Mouse (Mus musculus) brown adipose tissue, adult 24 weeks (tissue): ENCODE measurements around the gene Zim1. TPM values are rescaled to one million over a fixed set of nuclear protein-coding genes. Genes with fewer than 3 reads are reported as not detected.

ENCODE experiments used
- H3K27ac ChIP-seq: fragments of 200-500 bp; replicated peaks from 2 replicates; pipeline ENCODE4 v1.5.1; 2012; ENCODE audit warnings: low read depth, mild to moderate bottlenecking, low read length
- H3K4me1 ChIP-seq: fragments of 200-500 bp; 2 replicates; pipeline ENCODE4 v1.6.1; 2012; ENCODE audit warnings: low read length, mixed read lengths; ENCODE audit not compliant: control insufficient read depth, insufficient read depth, insufficient read length
- H3K4me3 ChIP-seq: fragments of 200-500 bp; 2 replicates; pipeline ENCODE4 v1.5.1; 2012; ENCODE audit warnings: low read depth, mild to moderate bottlenecking, low read length, moderate library complexity; ENCODE audit not compliant: insufficient read depth
- polyA plus RNA-seq: library from polyadenylated mRNA; stranded (reverse); fragments of >200 nt; gene quantifications from 2 replicates; pipeline ENCODE4 v1.2.4, GENCODE M21; 2012; ENCODE audit not compliant: missing spikeins, insufficient read depth, insufficient read length

Zim1 gene
- polyA plus RNA-seq, 1 experiment: 0.52 TPM

- Histone ChIP-seq H3K4me3 (no peak overlapping the region), H3K4me1 (no peaks in the 10 kb centered on the region), H3K27ac (no peak overlapping the region)
Measured at GRCm38 (mm10) chr7:6699230-6699629, 3.0 kb upstream of the Zim1 start.

- Histone ChIP-seq H3K4me1 (no peaks in the 10 kb centered on the region), H3K4me3 (no peak overlapping the region), H3K27ac (no peak overlapping the region)
Measured at GRCm38 (mm10) chr7:6685511-6685910, 10.7 kb downstream of the Zim1 start.

- no peak overlapping the region for H3K27ac ChIP-seq
- no peaks in the 10 kb centered on the region for H3K4me1 ChIP-seq
- no peak overlapping the region for H3K4me3 ChIP-seq
Measured at GRCm38 (mm10) chr7:6666726-6667125, 29.5 kb downstream of the Zim1 start.

- H3K4me1 ChIP-seq: no peaks in the 10 kb centered on the region
- no peak overlapping the region for H3K27ac ChIP-seq
- no peak overlapping the region for H3K4me3 ChIP-seq
Measured at GRCm38 (mm10) chr7:6663430-6663829, 32.8 kb downstream of the Zim1 start.

DNA sequence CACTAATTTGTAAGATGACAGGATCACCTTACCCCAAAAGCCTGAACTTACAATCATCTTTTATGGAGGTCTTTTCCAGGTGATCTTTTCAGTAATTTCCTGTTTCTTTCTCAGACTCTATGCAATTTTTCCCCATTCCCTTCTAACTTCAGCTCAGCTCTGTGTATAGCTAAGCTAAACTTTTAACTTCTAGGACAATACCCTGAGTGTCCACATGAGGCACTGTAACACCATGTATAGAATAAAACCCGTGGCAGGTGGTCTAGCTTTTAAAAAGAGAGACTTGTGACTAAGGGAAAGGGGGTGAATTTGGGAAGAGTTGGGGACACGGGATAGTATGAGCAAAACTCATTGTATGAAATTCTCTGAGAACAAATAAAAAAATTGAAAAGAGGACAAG lies 36.6 kb downstream of the Zim1 start:
- H3K27ac ChIP-seq: no peak overlapping the region
- H3K4me3 ChIP-seq: no peak overlapping the region
- no peaks in the 10 kb centered on the region for H3K4me1 ChIP-seq

GRCm38 (mm10) chr7:6658606-6659005 lies 37.6 kb downstream of the Zim1 start:
- no peaks in the 10 kb centered on the region for H3K4me1 ChIP-seq
- no peak overlapping the region for H3K27ac ChIP-seq
- H3K4me3 ChIP-seq: no peak overlapping the region

- Histone ChIP-seq H3K27ac (no peak overlapping the region), H3K4me1 (no peaks in the 10 kb centered on the region), H3K4me3 (no peak overlapping the region)
Measured at GRCm38 (mm10) chr7:6652151-6652550, 44.1 kb downstream of the Zim1 start.

- Histone ChIP-seq H3K27ac (no peak overlapping the region), H3K4me3 (no peak overlapping the region), H3K4me1 (no peaks in the 10 kb centered on the region)
Measured at GRCm38 (mm10) chr7:6651221-6651620, 45.0 kb downstream of the Zim1 start.

- Histone ChIP-seq H3K4me1 (no peaks in the 10 kb centered on the region), H3K27ac (no peak overlapping the region), H3K4me3 (no peak overlapping the region)
Measured at GRCm38 (mm10) chr7:6650526-6650925, 45.7 kb downstream of the Zim1 start.

- Histone ChIP-seq H3K4me3 (no peak overlapping the region), H3K4me1 (no peaks in the 10 kb centered on the region), H3K27ac (no peak overlapping the region)
Measured at GRCm38 (mm10) chr7:6645821-6646220, 50.4 kb downstream of the Zim1 start.

- Histone ChIP-seq H3K4me1 (no peaks in the 10 kb centered on the region), H3K4me3 (no peak overlapping the region), H3K27ac (no peak overlapping the region)
Measured at GRCm38 (mm10) chr7:6638076-6638475, 58.2 kb downstream of the Zim1 start.

DNA sequence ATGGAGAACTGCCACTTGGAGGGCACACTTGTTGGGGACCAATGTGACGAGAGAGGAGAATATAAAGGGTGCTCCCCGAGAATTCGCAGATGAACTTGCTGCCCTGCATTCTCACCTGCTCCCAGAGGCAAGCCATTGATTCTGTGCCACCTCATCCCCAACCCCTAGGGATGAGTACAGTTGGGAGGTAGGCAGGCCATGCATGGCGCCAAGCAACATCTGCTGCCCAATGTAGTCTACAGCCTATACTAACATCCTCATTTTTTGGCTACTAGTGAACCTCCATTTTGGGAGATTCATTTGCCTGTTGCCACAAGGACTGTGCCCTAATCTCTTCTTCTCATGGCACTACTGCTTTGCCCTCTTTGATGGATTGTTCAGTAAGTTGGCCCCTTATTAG lies 59.5 kb downstream of the Zim1 start:
- Histone ChIP-seq H3K27ac (no peak overlapping the region), H3K4me1 (no peaks in the 10 kb centered on the region), H3K4me3 (no peak overlapping the region)

DNA sequence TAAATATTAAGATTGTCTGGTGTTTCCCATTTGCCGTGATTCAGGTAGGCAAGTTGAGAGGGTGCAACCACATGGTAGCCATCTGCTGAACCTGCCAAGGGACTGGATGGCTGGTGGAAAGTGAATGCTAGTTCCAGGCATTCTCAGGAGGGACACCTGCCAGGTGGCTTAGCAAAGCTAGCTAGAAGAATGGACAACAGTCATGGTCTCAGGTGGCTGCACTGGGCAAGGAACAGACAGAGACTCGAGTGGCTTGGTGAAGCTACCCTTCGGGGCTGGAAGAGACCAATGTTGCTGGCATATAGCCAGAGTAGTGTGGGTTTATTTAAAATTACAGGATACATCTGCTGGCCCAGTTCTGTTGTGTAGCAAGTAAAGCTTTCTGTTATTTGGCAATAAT lies 60.4 kb downstream of the Zim1 start:
- Histone ChIP-seq H3K4me1 (no peaks in the 10 kb centered on the region), H3K4me3 (no peak overlapping the region), H3K27ac (no peak overlapping the region)

Other genes with a start within 250 kb of the Zim1 start
- not detected in 2 replicates for gene Olfr1336, start 240.3 kb downstream of the Zim1 start, polyA plus RNA-seq
- gene Olfr1346, start 229.3 kb downstream of the Zim1 start, polyA plus RNA-seq: not detected in 2 replicates
- gene Olfr5, start 209.5 kb downstream of the Zim1 start, polyA plus RNA-seq: not detected in 2 replicates
- gene Olfr1347, start 196.7 kb downstream of the Zim1 start, polyA plus RNA-seq: not detected in 2 replicates
- not detected in 2 replicates for gene Olfr1348, start 187.7 kb downstream of the Zim1 start, polyA plus RNA-seq
- gene Olfr1349, start 173.5 kb downstream of the Zim1 start, polyA plus RNA-seq: not detected in 2 replicates
- not detected in 2 replicates for gene Olfr1350, start 131.6 kb downstream of the Zim1 start, polyA plus RNA-seq
- gene Peg3, start 34.0 kb upstream of the Zim1 start, polyA plus RNA-seq: 3.5 and 8.2 TPM in 2 replicates
- gene Usp29, start 34.1 kb upstream of the Zim1 start, polyA plus RNA-seq: not detected in 2 replicates